Mouse (Mus musculus) hindbrain, embryonic 14.5 days (tissue): ENCODE measurements around the gene Cab39. TPM values are rescaled to one million over a fixed set of nuclear protein-coding genes. Genes with fewer than 3 reads are reported as not detected.
A peak's percentile ranks its signal among the peaks of the same experiment; 100 is the strongest.

Source experiments
- ATAC-seq: fragments of 200-750 bp; cut with Nextera tagmentation; 2 replicates; pipeline ENCODE4 v1.8.0; 2017; ENCODE audit warnings: moderate number of reproducible peaks, mild to moderate bottlenecking, moderate TSS enrichment, moderate library complexity; ENCODE audit not compliant: low FRiP score
- DNase-seq: peaks from one replicate; pipeline ENCODE4 v3.0.0-alpha.2; 2015; ENCODE audit warnings: low spot score
- H3K27ac ChIP-seq: fragments of 300-500 bp; sonication (generic); 2 replicates; pipeline ENCODE4 v1.5.1; 2014; ENCODE audit warnings: mild to moderate bottlenecking, moderate library complexity
- H3K27me3 ChIP-seq: fragments of 300-500 bp; sonication (generic); 2 replicates; pipeline ENCODE4 v1.6.1; 2014; ENCODE audit warnings: mild to moderate bottlenecking, low read length, mixed read lengths; ENCODE audit not compliant: control insufficient read depth, insufficient read depth
- H3K36me3 ChIP-seq: fragments of 300-500 bp; sonication (generic); replicated peaks from 2 replicates; pipeline ENCODE4 v1.6.1; 2014; ENCODE audit not compliant: control insufficient read depth, insufficient read depth
- H3K4me1 ChIP-seq: fragments of 300-500 bp; sonication (generic); replicated peaks from 2 replicates; pipeline ENCODE4 v1.6.1; 2014; ENCODE audit warnings: antibody characterized with exemption, low read length, mixed read lengths; ENCODE audit not compliant: control insufficient read depth, insufficient read depth
- H3K4me2 ChIP-seq: fragments of 300-500 bp; sonication (generic); replicated peaks from 2 replicates; pipeline ENCODE4 v1.6.1; 2014; ENCODE audit warnings: mild to moderate bottlenecking, moderate library complexity
- H3K4me3 ChIP-seq: fragments of 300-500 bp; sonication (generic); replicated peaks from 2 replicates; pipeline ENCODE4 v1.5.1; 2014; ENCODE audit warnings: mild to moderate bottlenecking, low read length
- H3K9ac ChIP-seq: fragments of 300-500 bp; sonication (generic); 2 replicates; pipeline ENCODE4 v1.6.1; 2014
- H3K9me3 ChIP-seq: fragments of 300-500 bp; sonication (generic); 2 replicates; pipeline ENCODE4 v1.6.1; 2016; ENCODE audit warnings: low read length; ENCODE audit not compliant: control insufficient read depth
- WGBS: fragments of 180-500 bp; shearing (Covaris S2); extraction: QIAGEN DNeasy Blood & Tissue Kit; methylation state at CpG from one replicate; pipeline ENCODE4 v1.1.7; 2014; 5-methylcytosine and 5-hydroxymethylcytosine counted together
- polyA plus RNA-seq: library from polyadenylated mRNA; unstranded; fragments of >200 nt; fragmentation: Nextera tagmentation; extraction: Ambion mirVana; gene quantifications from 2 replicates; pipeline ENCODE4 v1.2.1, GENCODE M21; 2014

Gene Cab39
- polyA plus RNA-seq, 1 experiment from 2014 or later, result 77.8 TPM

DNA sequence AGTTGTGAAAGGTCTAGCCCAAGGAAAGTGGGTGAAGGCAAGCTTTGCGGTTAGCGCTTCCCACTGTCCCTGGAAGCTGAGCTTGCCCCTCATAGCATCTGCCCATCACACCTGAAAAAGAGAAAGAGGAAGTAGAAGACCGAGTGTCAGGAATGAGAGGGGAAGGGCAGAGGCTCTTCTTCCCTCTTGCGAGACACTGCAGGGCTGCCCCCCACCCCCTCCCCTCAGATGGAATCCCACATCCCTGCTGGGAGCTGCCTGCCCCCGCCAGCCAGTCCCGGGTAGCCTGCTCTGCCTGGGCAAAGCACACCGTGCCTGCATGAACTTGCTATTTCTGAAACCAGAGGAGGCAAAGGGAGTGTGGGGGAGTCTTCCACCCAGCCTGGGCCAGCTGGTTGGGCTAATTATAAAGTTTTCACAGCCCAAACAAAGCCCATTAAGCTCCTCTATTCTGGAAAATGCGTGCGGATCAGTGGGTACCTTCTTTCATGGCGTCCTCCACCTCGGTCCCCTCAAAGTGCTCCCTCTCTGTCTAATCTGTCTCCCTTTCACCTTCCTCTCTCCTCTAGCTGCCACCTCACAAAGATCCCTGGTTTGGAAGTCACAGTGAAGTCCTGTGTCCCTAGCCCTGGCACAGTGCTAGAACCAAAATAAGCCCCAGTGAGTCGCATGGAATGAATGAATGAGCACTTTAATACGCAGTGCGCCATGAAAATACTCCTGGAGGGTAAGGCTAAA lies 34.8 kb upstream of the Cab39 start:
- H3K4me2 ChIP-seq, result no peak overlapping the region
- no peaks in the 10 kb centered on the region for H3K9me3 ChIP-seq
- H3K4me3 ChIP-seq, result no peak overlapping the region
- no peaks in the 10 kb centered on the region for H3K4me1 ChIP-seq
- H3K9ac ChIP-seq, result no peak overlapping the region
- no peaks in the 10 kb centered on the region for H3K27me3 ChIP-seq
- H3K27ac ChIP-seq, result no peak overlapping the region
- no peaks in the 10 kb centered on the region for H3K36me3 ChIP-seq
- WGBS, result 33% methylated on average over 14 of the region's 14 CpGs
- ATAC-seq (no peak), DNase-seq (no peak)

GRCm38 (mm10) chr1:85758969-85759293 lies 34.3 kb upstream of the Cab39 start:
- H3K27me3 ChIP-seq, result no peaks in the 10 kb centered on the region
- ATAC-seq (no peak), DNase-seq (no peak)
- no peak overlapping the region for H3K4me3 ChIP-seq
- WGBS, result 11% methylated on average over 1 of the region's 1 CpGs
- H3K9me3 ChIP-seq, result no peaks in the 10 kb centered on the region
- H3K27ac ChIP-seq, result no peak overlapping the region
- no peak overlapping the region for H3K4me2 ChIP-seq
- H3K9ac ChIP-seq, result no peak overlapping the region
- no peaks in the 10 kb centered on the region for H3K36me3 ChIP-seq
- H3K4me1 ChIP-seq, result no peaks in the 10 kb centered on the region

- no peak overlapping the region for H3K9ac ChIP-seq
- DNase-seq (no peak), ATAC-seq (no peak)
- no peak overlapping the region for H3K27ac ChIP-seq
- H3K4me1 ChIP-seq, result no peaks in the 10 kb centered on the region
- no peak overlapping the region for H3K4me2 ChIP-seq
- no peaks in the 10 kb centered on the region for H3K9me3 ChIP-seq
- no peak overlapping the region for H3K4me3 ChIP-seq
- H3K36me3 ChIP-seq, result no peaks in the 10 kb centered on the region
- 86% methylated on average over 4 of the region's 4 CpGs for WGBS
- H3K27me3 ChIP-seq, result no peaks in the 10 kb centered on the region
Measured at GRCm38 (mm10) chr1:85761665-85762064, 31.6 kb upstream of the Cab39 start.

GRCm38 (mm10) chr1:85763386-85763785 lies 29.9 kb upstream of the Cab39 start:
- no peak overlapping the region for H3K9ac ChIP-seq
- no peaks in the 10 kb centered on the region for H3K9me3 ChIP-seq
- H3K4me1 ChIP-seq, result no peaks in the 10 kb centered on the region
- H3K27me3 ChIP-seq, result no peaks in the 10 kb centered on the region
- no peaks in the 10 kb centered on the region for H3K36me3 ChIP-seq
- no peak overlapping the region for H3K4me2 ChIP-seq
- H3K27ac ChIP-seq, result no peak overlapping the region
- no peak overlapping the region for H3K4me3 ChIP-seq
- DNase-seq (peak; percentile 2), ATAC-seq (no peak)
- 91% methylated on average over 6 of the region's 6 CpGs for WGBS

DNA sequence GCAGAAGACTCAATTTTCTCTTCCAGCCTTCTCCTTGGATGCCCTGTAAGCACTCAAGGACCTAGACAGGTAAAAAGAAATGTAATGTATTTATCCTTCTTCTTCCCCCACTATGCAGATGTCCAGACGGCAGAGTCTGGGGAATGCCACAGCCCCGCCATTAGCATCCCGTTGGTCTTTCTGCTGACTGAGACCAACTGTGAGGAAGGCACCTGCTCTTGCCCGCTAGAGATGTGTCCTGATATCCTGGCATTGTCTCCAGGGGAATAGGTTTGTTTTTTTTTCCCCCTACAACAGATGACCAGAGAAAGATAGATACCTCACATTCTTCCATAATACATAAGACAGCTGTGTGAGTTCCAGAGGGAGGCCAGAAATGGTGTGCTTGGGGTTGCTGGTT lies 28.9 kb upstream of the Cab39 start:
- 85% methylated on average over 4 of the region's 4 CpGs for WGBS
- Histone ChIP-seq H3K27me3 (no peaks in the 10 kb centered on the region), H3K4me3 (no peak overlapping the region), H3K4me2 (no peak overlapping the region), H3K27ac (no peak overlapping the region), H3K4me1 (no peaks in the 10 kb centered on the region), H3K36me3 (no peaks in the 10 kb centered on the region), H3K9ac (no peak overlapping the region), H3K9me3 (no peaks in the 10 kb centered on the region)
- ATAC-seq (no peak), DNase-seq (peak; percentile 5)

DNA sequence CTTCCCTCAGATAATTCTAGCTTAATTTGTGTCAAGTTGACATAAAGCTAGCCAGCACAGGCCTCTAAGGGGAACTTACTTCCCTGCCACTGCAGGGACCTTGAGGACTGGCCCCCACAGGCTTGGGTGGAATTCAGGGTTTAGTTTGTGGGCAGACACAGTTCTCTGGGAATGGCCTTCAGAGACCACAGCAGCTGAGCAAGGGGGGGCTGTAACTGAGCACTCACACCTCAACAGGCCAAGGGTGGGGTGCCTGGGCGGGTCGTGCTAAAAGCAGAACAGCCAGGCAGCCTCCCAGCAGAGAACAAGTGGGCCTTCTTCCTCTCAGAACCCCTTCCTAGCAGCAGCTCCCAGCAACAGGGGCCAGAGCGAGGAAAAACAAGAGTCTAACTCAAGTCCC lies 27.1 kb upstream of the Cab39 start:
- Histone ChIP-seq H3K9me3 (no peaks in the 10 kb centered on the region), H3K4me1 (no peaks in the 10 kb centered on the region), H3K4me2 (no peak overlapping the region), H3K9ac (no peak overlapping the region), H3K4me3 (no peak overlapping the region), H3K36me3 (no peaks in the 10 kb centered on the region), H3K27ac (no peak overlapping the region), H3K27me3 (no peaks in the 10 kb centered on the region)
- 80% methylated on average over 3 of the region's 3 CpGs for WGBS
- no peak for ATAC-seq
- DNase-seq, result peak; percentile 20

DNA sequence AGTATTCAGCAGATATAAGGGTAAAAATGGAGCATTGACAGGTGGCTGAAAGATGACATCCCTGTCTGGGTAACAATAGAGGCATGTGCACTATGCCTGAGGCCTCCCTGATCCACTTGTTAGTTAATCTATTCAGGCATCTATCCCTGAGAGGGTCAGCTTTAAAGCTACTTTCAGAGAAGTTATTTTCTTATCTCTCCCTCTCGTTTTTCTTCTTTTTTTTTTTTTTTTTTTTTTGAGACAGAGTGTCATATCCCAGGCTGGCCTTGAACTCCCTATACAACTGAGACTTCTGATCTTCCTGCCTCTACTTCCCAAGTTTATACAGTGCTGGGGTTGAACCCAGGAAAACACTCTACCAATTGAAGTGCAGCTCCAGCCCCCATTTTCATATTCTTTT lies 25.5 kb upstream of the Cab39 start:
- Histone ChIP-seq H3K4me3 (no peak overlapping the region), H3K27me3 (no peaks in the 10 kb centered on the region), H3K9ac (no peak overlapping the region), H3K9me3 (no peaks in the 10 kb centered on the region), H3K4me2 (no peak overlapping the region), H3K36me3 (no peaks in the 10 kb centered on the region), H3K4me1 (no peaks in the 10 kb centered on the region), H3K27ac (no peak overlapping the region)
- DNase-seq (peak; percentile 5), ATAC-seq (no peak)
- WGBS, result 73% methylated on average over 1 of the region's 1 CpGs

- DNase-seq (no peak), ATAC-seq (no peak)
- Histone ChIP-seq H3K9ac (no peak overlapping the region), H3K4me2 (no peak overlapping the region), H3K4me3 (no peak overlapping the region), H3K9me3 (no peaks in the 10 kb centered on the region), H3K4me1 (no peaks in the 10 kb centered on the region), H3K27ac (no peak overlapping the region), H3K36me3 (no peaks in the 10 kb centered on the region), H3K27me3 (no peaks in the 10 kb centered on the region)
- WGBS, result 76% methylated on average over 3 of the region's 3 CpGs
Measured at GRCm38 (mm10) chr1:85771976-85772375, 21.3 kb upstream of the Cab39 start.

DNA sequence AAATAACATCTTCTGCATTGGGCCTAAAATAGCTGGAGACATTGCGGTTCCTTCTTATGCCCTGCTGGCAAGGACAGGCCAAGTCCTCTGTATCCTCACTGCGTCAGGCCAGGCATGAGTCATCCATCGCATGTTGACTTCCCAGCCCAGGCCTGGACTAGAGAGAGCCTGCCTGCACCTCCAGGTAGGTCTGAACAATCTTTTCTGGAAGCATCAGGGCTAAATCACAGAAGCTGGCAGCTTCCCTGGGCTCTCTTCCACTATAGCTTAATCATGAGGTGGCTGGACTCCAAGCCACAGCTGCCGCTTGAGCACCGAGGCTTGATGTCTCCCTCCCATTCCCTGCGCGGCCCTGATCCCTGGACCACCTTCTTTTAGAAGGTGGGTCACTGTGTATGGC lies 18.1 kb upstream of the Cab39 start:
- DNase-seq, result no peak
- no peak overlapping the region for H3K4me3 ChIP-seq
- no peak overlapping the region for H3K27ac ChIP-seq
- H3K9me3 ChIP-seq, result no peaks in the 10 kb centered on the region
- H3K36me3 ChIP-seq, result no peaks in the 10 kb centered on the region
- no peak for ATAC-seq
- no peak overlapping the region for H3K9ac ChIP-seq
- H3K4me1 ChIP-seq, result no peaks in the 10 kb centered on the region
- WGBS, result 89% methylated on average over 7 of the region's 7 CpGs
- H3K4me2 ChIP-seq, result no peak overlapping the region
- no peaks in the 10 kb centered on the region for H3K27me3 ChIP-seq

DNA sequence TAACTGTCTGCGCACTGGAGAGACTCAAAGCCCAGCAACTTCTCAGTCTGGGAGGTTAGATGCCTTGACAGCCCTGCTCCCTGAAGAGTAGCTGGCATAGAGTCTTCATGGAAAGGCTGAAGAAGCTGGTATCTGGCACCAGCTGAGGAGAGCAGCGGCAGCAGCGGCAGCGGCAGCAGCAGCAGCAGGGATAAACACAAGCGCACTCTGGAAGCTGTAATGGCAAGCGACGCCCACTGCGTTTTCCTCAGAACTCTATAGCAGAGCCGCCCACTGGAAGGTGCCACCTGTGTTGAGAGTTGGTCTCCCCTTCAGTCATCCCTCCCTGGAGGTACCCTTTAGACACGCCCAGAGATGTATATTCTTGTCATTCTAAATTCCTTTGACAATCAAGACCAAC lies 17.1 kb upstream of the Cab39 start:
- DNase-seq, result no peak
- H3K4me2 ChIP-seq, result no peak overlapping the region

More for the DNA sequence above, 17.1 kb upstream of the Cab39 start:
- Histone ChIP-seq H3K9ac (no peak overlapping the region), H3K36me3 (no peaks in the 10 kb centered on the region), H3K27me3 (no peaks in the 10 kb centered on the region), H3K27ac (no peak overlapping the region), H3K4me1 (no peaks in the 10 kb centered on the region), H3K4me3 (no peak overlapping the region), H3K9me3 (no peaks in the 10 kb centered on the region)
- 44% methylated on average over 10 of the region's 10 CpGs for WGBS
- no peak for ATAC-seq
